Mouse (Mus musculus) spleen, adult 10 weeks (tissue): ENCODE results near the gene Kansl1. TPM values are rescaled to one million over a fixed set of nuclear protein-coding genes. Genes with fewer than 3 reads are reported as not detected.

Experiments used
- polyA plus RNA-seq: library from polyadenylated mRNA; stranded (reverse); fragments of 350-450 nt; fragmentation: Illumina TruSeq; extraction: RNeasy Lipid Tissue Mini Kit (QIAGEN cat#74804); gene quantifications from one replicate; pipeline ENCODE4 v1.2.3, GENCODE M21; 2015; ENCODE audit warnings: low replicate concordance; ENCODE audit not compliant: insufficient read depth

Kansl1 gene
- polyA plus RNA-seq = 62.3 TPM

GRCm38 (mm10) chr11:104468751-104469268, at the start of gene Kansl1:
Gene Kansl1, minus strand, starts transcription at chr11:104468861.

Other genes starting within 250 kb of the Kansl1 start
- 0.94 TPM for gene Mapt, start 237.5 kb downstream of the Kansl1 start, polyA plus RNA-seq
- 45.4 TPM for gene Cdc27, start 81.8 kb upstream of the Kansl1 start, polyA plus RNA-seq
- gene Myl4, start 81.8 kb upstream of the Kansl1 start, polyA plus RNA-seq = 9.3 TPM
- gene Itgb3, start 139.1 kb upstream of the Kansl1 start, polyA plus RNA-seq = 23.9 TPM
- gene Gm11639, start 216.8 kb upstream of the Kansl1 start, polyA plus RNA-seq = 0.01 TPM